Mouse (Mus musculus): ENCODE results near the gene Pygb. TPM values are rescaled to one million over a fixed set of nuclear protein-coding genes. Genes with fewer than 3 reads are reported as not detected.

The Pygb gene
- polyA plus RNA-seq, 1 experiment: 39.0 TPM

DNA sequence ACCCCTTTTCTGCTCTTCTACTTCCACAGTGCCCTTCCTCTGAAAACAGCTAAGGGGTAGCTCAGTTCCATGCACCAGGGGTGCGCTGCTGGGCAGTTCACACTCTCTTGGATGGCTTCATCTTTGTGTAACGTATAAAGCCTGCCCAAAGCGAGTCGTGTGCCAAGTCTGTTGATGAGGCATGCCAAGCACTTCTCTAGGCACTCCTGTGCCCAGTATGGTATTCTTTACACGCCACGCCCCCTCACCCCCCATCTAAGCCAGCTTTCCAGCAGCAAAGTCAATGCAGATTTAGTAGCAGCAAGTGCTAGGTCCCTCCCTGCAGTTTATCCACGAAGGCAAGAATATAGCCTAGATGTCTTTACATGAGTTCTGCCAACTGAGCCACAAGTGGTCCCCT, 48.1 kb downstream of the Pygb start:
- Histone ChIP-seq H3K79me2 (ENCODE audit: control insufficient read depth, insufficient read depth) (no peaks in the 10 kb centered on the region), H3K4me3 (ENCODE audit: insufficient read depth, poor library complexity, severe bottlenecking) (no peak overlapping the region), H3ac (ENCODE audit: control insufficient read depth, insufficient read length, low read depth) (no peak overlapping the region), H3K36me3 (ENCODE audit: control insufficient read depth, insufficient read depth) (peaks cover 72% of the 10 kb centered on the region), H3K27me3 (ENCODE audit: control insufficient read depth, insufficient read depth, insufficient read length) (no peaks in the 10 kb centered on the region), H3K79me3 (ENCODE audit: low read depth) (no peaks in the 10 kb centered on the region)
- TF ChIP-seq MYOG (IDR thresholded peaks at IDR 0.05; ENCODE audit: control insufficient read depth, extremely low read depth, insufficient read length): no peak

DNA sequence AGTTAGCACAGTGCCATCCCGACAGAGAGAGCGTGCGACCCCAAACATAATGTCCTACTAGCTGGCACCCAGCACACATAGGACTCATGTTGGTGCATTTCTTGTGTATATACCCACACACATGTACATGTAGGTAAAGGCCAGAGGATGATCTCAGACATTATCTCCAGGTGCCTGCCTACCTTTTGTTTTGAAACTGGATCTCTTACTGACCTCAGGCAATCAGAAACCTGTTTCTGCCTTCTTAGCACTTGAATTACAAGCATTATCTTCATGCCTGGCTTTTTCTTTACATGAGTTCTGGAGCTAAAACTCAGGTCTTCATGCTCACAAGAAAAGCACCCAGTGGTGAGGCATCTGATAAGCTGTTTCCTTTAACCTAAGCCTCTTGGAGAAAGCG, 49.4 kb downstream of the Pygb start:
- H3K79me3 ChIP-seq (ENCODE audit: low read depth): no peaks in the 10 kb centered on the region
- H3K27me3 ChIP-seq (ENCODE audit: control insufficient read depth, insufficient read depth, insufficient read length): no peaks in the 10 kb centered on the region
- H3ac ChIP-seq (ENCODE audit: control insufficient read depth, insufficient read length, low read depth): no peak overlapping the region
- no peak overlapping the region for H3K4me3 ChIP-seq (ENCODE audit: insufficient read depth, poor library complexity, severe bottlenecking)
- peaks cover 62% of the 10 kb centered on the region for H3K36me3 ChIP-seq (ENCODE audit: control insufficient read depth, insufficient read depth)
- TF ChIP-seq MYOD1 (IDR thresholded peaks at IDR 0.05; ENCODE audit: control insufficient read depth, insufficient read length, low read depth) (no peak), MYOG (IDR thresholded peaks at IDR 0.05; ENCODE audit: control insufficient read depth, extremely low read depth, insufficient read length) (no peak), USF1 (IDR thresholded peaks at IDR 0.05; ENCODE audit: low read depth) (no peak), FOSL1 (IDR thresholded peaks at IDR 0.05; ENCODE audit: insufficient read depth, low read length, poor library complexity, severe bottlenecking) (no peak), CEBPB (IDR thresholded peaks at IDR 0.05; ENCODE audit: low read depth) (no peak), MAX (IDR thresholded peaks at IDR 0.05) (no peak), CTCF (IDR thresholded peaks at IDR 0.05; ENCODE audit: control insufficient read depth, insufficient read depth, insufficient read length) (no peak)
- no peaks in the 10 kb centered on the region for H3K79me2 ChIP-seq (ENCODE audit: control insufficient read depth, insufficient read depth)

DNA sequence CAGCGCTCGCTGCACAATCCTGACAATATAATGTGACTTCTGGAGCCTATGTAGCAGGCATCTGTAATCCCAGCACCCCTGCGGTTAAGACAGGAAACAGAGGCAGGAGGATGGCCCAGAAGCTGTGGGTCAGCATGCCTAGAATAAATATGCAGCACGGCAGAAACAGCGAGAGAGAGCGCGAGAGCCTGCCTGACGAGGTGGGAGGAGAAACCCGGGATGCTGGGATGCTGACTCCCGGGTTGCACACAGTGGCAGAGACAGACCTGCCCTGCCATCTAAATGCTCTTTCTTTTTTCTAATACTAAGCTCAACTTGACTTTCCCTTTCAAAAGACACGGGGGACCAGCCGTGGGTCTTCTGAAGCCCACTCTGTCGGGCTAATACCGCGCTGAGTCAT, 50.4 kb downstream of the Pygb start:
- Histone ChIP-seq H3K79me3 (ENCODE audit: low read depth) (no peaks in the 10 kb centered on the region), H3ac (ENCODE audit: control insufficient read depth, insufficient read length, low read depth) (no peak overlapping the region), H3K27me3 (ENCODE audit: control insufficient read depth, insufficient read depth, insufficient read length) (no peaks in the 10 kb centered on the region), H3K36me3 (ENCODE audit: control insufficient read depth, insufficient read depth) (peaks cover 52% of the 10 kb centered on the region), H3K4me3 (ENCODE audit: insufficient read depth, poor library complexity, severe bottlenecking) (no peak overlapping the region), H3K79me2 (ENCODE audit: control insufficient read depth, insufficient read depth) (no peaks in the 10 kb centered on the region)
- TF ChIP-seq MAX (IDR thresholded peaks at IDR 0.05) (no peak), FOSL1 (IDR thresholded peaks at IDR 0.05; ENCODE audit: insufficient read depth, low read length, poor library complexity, severe bottlenecking) (no peak), CEBPB (IDR thresholded peaks at IDR 0.05; ENCODE audit: low read depth) (no peak), MYOG (IDR thresholded peaks at IDR 0.05; ENCODE audit: control insufficient read depth, extremely low read depth, insufficient read length) (no peak), USF1 (IDR thresholded peaks at IDR 0.05; ENCODE audit: low read depth) (no peak)

DNA sequence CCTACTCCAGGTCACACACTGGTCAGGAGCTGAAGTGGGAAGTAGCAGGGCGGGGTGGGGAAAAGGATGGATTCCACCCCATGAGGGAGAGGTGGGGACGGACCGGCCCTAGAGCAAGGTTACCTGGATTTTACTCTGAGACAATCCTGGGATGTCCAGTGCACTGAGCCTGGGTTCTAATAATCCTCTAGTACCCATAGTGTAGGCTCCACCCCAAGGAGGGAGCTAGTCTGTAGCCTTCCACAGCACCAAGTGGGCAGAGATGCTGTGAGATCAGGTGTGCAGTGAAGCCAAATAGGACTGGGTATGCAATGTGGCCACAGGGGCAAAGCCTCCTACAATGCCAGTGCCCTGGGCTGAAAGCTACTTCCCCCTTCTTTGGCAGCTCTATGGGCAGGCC, 51.2 kb downstream of the Pygb start:
- H3K27me3 ChIP-seq (ENCODE audit: control insufficient read depth, insufficient read depth, insufficient read length): no peaks in the 10 kb centered on the region
- no peaks in the 10 kb centered on the region for H3K79me3 ChIP-seq (ENCODE audit: low read depth)
- no peak for TF ChIP-seq MYOD1 (IDR thresholded peaks at IDR 0.05; ENCODE audit: control insufficient read depth, insufficient read length, low read depth)
- no peak for TF ChIP-seq CEBPB (IDR thresholded peaks at IDR 0.05; ENCODE audit: low read depth)
- no peak for TF ChIP-seq USF1 (IDR thresholded peaks at IDR 0.05; ENCODE audit: low read depth)
- peaks cover 46% of the 10 kb centered on the region for H3K36me3 ChIP-seq (ENCODE audit: control insufficient read depth, insufficient read depth)
- H3K4me3 ChIP-seq (ENCODE audit: insufficient read depth, poor library complexity, severe bottlenecking): no peak overlapping the region
- no peaks in the 10 kb centered on the region for H3K79me2 ChIP-seq (ENCODE audit: control insufficient read depth, insufficient read depth)
- H3ac ChIP-seq (ENCODE audit: control insufficient read depth, insufficient read length, low read depth): no peak overlapping the region

DNA sequence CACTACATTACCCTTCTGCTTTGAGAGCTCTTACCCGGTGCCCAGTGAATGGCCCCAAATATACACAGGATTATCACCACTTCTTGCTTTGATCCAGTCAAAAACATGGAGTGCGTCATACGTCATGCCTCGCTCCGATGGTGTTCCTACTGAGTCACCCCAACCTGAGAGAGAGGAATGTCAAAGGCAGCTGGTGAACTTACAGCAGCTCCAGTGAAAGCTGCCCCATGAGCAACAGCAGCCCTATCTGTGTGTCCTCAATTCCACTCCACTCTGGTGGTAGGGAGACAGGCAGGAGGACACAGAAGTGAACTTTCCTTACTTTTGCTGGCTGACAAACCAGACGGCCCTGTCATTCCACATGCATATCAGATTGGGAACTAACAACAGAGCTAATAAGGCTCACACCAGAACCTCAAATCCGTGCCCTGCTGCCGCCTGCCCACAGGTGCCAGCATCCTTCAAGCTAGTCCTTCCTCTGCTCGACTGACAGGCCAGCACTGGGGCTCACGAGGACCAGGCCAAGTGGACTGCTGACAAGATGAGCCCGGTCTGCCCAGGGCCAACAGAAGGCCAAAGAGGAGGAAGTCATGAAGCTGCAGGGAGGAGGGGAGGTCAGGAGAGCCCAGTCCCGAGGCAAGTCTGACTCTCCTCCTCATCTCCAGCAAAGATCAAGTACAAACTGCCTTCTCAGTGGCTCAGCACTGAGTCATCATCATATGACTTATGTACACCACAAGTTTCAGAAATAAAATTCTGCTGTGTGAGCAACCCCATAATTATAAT, 53.3 kb downstream of the Pygb start:
- H3ac ChIP-seq (ENCODE audit: control insufficient read depth, insufficient read length, low read depth): peak overlapping the region; percentile 14
- H3K79me2 ChIP-seq (ENCODE audit: control insufficient read depth, insufficient read depth): no peaks in the 10 kb centered on the region
- TF ChIP-seq USF1 (IDR thresholded peaks at IDR 0.05; ENCODE audit: low read depth) (peak; percentile 85), FOSL1 (IDR thresholded peaks at IDR 0.05; ENCODE audit: insufficient read depth, low read length, poor library complexity, severe bottlenecking) (peak; percentile 66), CTCF (IDR thresholded peaks at IDR 0.05; ENCODE audit: control insufficient read depth, insufficient read depth, insufficient read length) (no peak), MYOD1 (IDR thresholded peaks at IDR 0.05; ENCODE audit: control insufficient read depth, insufficient read length, low read depth) (peak; percentile 26), CEBPB (IDR thresholded peaks at IDR 0.05; ENCODE audit: low read depth) (no peak)
- H3K4me3 ChIP-seq (ENCODE audit: insufficient read depth, poor library complexity, severe bottlenecking): no peak overlapping the region
- no peaks in the 10 kb centered on the region for H3K27me3 ChIP-seq (ENCODE audit: control insufficient read depth, insufficient read depth, insufficient read length)
- no peaks in the 10 kb centered on the region for H3K79me3 ChIP-seq (ENCODE audit: low read depth)
- peaks cover 25% of the 10 kb centered on the region for H3K36me3 ChIP-seq (ENCODE audit: control insufficient read depth, insufficient read depth)

DNA sequence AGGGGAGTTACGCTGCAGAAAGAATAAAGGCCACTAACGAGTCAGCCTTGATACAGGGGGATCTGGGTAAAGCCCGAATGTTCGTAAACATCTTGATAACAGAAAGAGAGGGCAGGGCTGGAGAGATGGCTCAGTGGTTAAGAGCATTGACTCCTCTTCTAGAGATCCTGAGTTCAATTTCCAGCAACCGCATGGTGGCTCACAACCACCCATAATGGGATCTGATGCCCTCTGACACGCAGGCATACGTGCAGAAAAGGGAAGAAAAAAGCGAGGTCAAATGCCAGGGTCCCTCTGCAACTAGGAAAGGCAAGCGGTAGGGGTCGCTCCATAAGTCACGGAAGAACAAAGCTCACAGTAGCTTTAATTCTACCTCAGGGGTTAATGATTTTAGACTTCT, 54.6 kb downstream of the Pygb start:
- Histone ChIP-seq H3K36me3 (ENCODE audit: control insufficient read depth, insufficient read depth) (peaks cover 21% of the 10 kb centered on the region), H3K79me3 (ENCODE audit: low read depth) (no peaks in the 10 kb centered on the region), H3K79me2 (ENCODE audit: control insufficient read depth, insufficient read depth) (no peaks in the 10 kb centered on the region), H3K4me3 (ENCODE audit: insufficient read depth, poor library complexity, severe bottlenecking) (no peak overlapping the region), H3K27me3 (ENCODE audit: control insufficient read depth, insufficient read depth, insufficient read length) (no peaks in the 10 kb centered on the region), H3ac (ENCODE audit: control insufficient read depth, insufficient read length, low read depth) (no peak overlapping the region)
- TF ChIP-seq CEBPB (IDR thresholded peaks at IDR 0.05; ENCODE audit: low read depth) (no peak), MYOG (IDR thresholded peaks at IDR 0.05; ENCODE audit: control insufficient read depth, extremely low read depth, insufficient read length) (no peak), CTCF (IDR thresholded peaks at IDR 0.05; ENCODE audit: control insufficient read depth, insufficient read depth, insufficient read length) (no peak), MYOD1 (IDR thresholded peaks at IDR 0.05; ENCODE audit: control insufficient read depth, insufficient read length, low read depth) (no peak), FOSL1 (IDR thresholded peaks at IDR 0.05; ENCODE audit: insufficient read depth, low read length, poor library complexity, severe bottlenecking) (no peak), USF1 (IDR thresholded peaks at IDR 0.05; ENCODE audit: low read depth) (no peak), MAX (IDR thresholded peaks at IDR 0.05) (no peak)
